Mouse (Mus musculus) bone marrow macrophage, adult 2 months (primary cell): ENCODE results near the gene Spef2.

Experiments
- CTCF ChIP-seq: IDR thresholded peaks from 2 replicates; pipeline ENCODE4 v1.5.1; 2012; ENCODE audit warnings: low read depth, mild to moderate bottlenecking, low read length, moderate library complexity
- POLR2A ChIP-seq: IDR thresholded peaks from 2 replicates; pipeline ENCODE4 v1.6.1; 2012; ENCODE audit warnings: mild to moderate bottlenecking, low read depth, low read length, borderline replicate concordance

DNA sequence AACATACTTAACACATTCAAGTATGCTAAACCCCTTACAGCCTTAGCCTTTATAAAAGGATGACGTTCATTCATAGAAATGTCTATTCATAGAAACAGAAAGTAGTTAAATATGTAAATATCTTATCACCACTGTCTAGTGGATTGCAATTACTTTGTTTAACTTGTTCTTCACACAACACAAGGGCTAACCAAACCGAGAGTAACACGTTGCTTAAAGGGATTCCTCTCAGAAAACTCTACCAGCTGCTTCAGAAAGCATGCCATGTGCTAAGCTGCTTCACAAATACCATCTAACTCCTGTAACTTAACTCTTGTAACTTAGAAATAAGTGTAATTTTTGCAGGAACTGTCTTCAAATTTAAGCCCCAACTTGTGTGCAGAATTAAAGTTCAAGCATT lies 35.0 kb downstream of the Spef2 start:
- TF ChIP-seq CTCF: no peak
- no peak for TF ChIP-seq POLR2A
